Comparison of ENCODE assay signal across 7 mouse cellular contexts in the genomic region with DNA sequence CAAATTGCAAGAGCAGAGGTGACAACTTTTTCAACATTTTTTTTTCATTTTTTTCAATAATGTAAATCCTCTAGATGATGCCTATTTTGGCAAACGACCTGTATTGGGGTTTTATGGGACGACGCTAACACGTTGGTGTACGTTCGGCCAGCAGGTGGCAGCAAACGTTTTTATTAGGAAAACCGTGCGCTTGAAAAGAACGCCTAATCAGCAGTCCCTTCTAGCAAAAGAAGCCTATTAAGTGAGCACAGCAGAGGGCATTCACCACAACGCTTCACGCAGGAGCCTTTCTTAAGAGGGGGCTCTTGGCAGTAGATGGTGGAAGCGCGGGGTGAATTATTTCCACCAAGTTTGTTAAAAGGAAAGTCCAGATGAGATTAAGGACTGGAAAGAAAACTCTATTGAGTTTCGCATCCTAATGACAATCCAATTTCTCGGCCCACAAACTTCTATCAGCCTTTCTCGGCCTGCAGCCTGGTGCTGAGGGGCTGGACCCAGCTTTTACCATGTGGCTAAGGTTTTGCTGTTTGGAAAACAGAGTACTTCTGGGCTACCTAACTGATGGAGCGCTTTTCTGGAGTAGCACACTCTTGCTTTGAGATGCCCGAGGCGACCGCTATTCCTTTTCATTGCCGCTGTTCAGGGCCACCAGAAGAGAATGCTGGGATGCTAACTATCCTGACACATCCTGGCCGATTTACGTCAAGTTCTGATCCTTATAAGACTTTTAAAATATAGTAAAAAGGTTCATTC.
DNase-seq lines count a peak whose midpoint lies in the region; ATAC-seq and TF ChIP-seq lines count a peak whose summit lies in the region.

No protein-coding gene starts in this region.

- H3K4me1 ChIP-seq in intestine, postnatal 0 days (replicated peaks; ENCODE audit: control insufficient read depth, insufficient read depth, low read length), result no peaks in the 10 kb centered on the region
- no peaks in the 10 kb centered on the region for H3K4me1 ChIP-seq in midbrain, embryonic 14.5 days (ENCODE audit: control insufficient read depth, insufficient read depth, low read length)
- H3K4me1 ChIP-seq in spleen, adult 2 months (ENCODE audit: control insufficient read depth, insufficient read depth, insufficient read length), result no peaks in the 10 kb centered on the region

- no peak overlapping the region for H3K4me2 ChIP-seq in intestine, postnatal 0 days (replicated peaks; ENCODE audit: low read depth)
- no peak overlapping the region for H3K4me2 ChIP-seq in midbrain, embryonic 14.5 days (ENCODE audit: low read length)

- H3K4me3 ChIP-seq in intestine, postnatal 0 days (ENCODE audit: low read depth, low read length), result no peak overlapping the region
- H3K4me3 ChIP-seq in midbrain, embryonic 14.5 days (replicated peaks; ENCODE audit: low read depth, low read length), result no peak overlapping the region
- no peak overlapping the region for H3K4me3 ChIP-seq in spleen, adult 2 months (ENCODE audit: extremely low read depth, insufficient read depth, insufficient read length)

- no peaks in the 10 kb centered on the region for H3K9me3 ChIP-seq in intestine, postnatal 0 days (ENCODE audit: control insufficient read depth)
- H3K9me3 ChIP-seq in midbrain, embryonic 14.5 days (ENCODE audit: control insufficient read depth, low read length), result no peaks in the 10 kb centered on the region

- intact Hi-C loops in gastrocnemius, postnatal 14 days (cut with DNase I; ENCODE audit: low total_unique reads), result loop anchor here (2.0 to 5.0 kb wide), 2 partner anchors 67 to 533 kb away; no protein-coding TSS in a partner anchor
- intact Hi-C loops in left cerebral cortex, postnatal 14 days (cut with DNase I), result loop anchor here (2.0 to 10.0 kb wide), 5 partner anchors 65 to 875 kb away; a partner anchor contains a TSS

- no peak overlapping the region for H3K27ac ChIP-seq in intestine, postnatal 0 days (ENCODE audit: low read depth, low read length)
- no peak overlapping the region for H3K27ac ChIP-seq in midbrain, embryonic 14.5 days (replicated peaks; ENCODE audit: low read depth, low read length)
- H3K27ac ChIP-seq in spleen, adult 2 months (ENCODE audit: insufficient read depth, low read length), result no peak overlapping the region

- 39% methylated on average over 24 of the region's 24 CpGs for WGBS in intestine, postnatal 0 days
- 27% methylated on average over 24 of the region's 24 CpGs for WGBS in midbrain, embryonic 14.5 days
- WGBS in spleen, adult 2 months, result 39% methylated on average over 24 of the region's 24 CpGs

- no peak overlapping the region for H3K9ac ChIP-seq in intestine, postnatal 0 days (ENCODE audit: low read depth, low read length)
- H3K9ac ChIP-seq in midbrain, embryonic 14.5 days (replicated peaks; ENCODE audit: low read length), result no peak overlapping the region

- DNase-seq in adrenal gland, adult (ENCODE audit: inconsistent age in 2 of 2, low spot score in 1 of 2), result peak; percentile 76 to 95
- peak; percentile 82 to 90 for DNase-seq in cerebellum, postnatal 4 days (ENCODE audit: low spot score in 2 of 2)
- peak; percentile 81 for DNase-seq in gastrocnemius, postnatal 14 days
- DNase-seq in left cerebral cortex, postnatal 14 days (ENCODE audit: low spot score in 2 of 2), result peak; percentile 85 to 95
- DNase-seq in midbrain, embryonic 14.5 days, result peak; percentile 98
- DNase-seq in spleen, adult 2 months (ENCODE audit: low read depth in 1 of 2, low spot score in 2 of 2), result peak; percentile 37 to 71

- H3K27me3 ChIP-seq in intestine, postnatal 0 days (replicated peaks; ENCODE audit: control insufficient read depth, insufficient read depth, low read length), result no peaks in the 10 kb centered on the region
- no peaks in the 10 kb centered on the region for H3K27me3 ChIP-seq in midbrain, embryonic 14.5 days (ENCODE audit: control insufficient read depth, insufficient read depth, low read length)
- no peaks in the 10 kb centered on the region for H3K27me3 ChIP-seq in spleen, adult 2 months (ENCODE audit: control insufficient read depth, insufficient read depth, low read length)

- no peak for ATAC-seq in intestine, postnatal 0 days
- peak; percentile 75 for ATAC-seq in midbrain, embryonic 14.5 days (ENCODE audit: low FRiP score, low TSS enrichment)

- no peaks in the 10 kb centered on the region for H3K36me3 ChIP-seq in intestine, postnatal 0 days (ENCODE audit: control insufficient read depth, insufficient read depth)
- no peaks in the 10 kb centered on the region for H3K36me3 ChIP-seq in midbrain, embryonic 14.5 days (ENCODE audit: control insufficient read depth, insufficient read depth, low read length)
- H3K36me3 ChIP-seq in spleen, adult 2 months (ENCODE audit: control insufficient read depth, insufficient read depth, low read length), result no peaks in the 10 kb centered on the region

- no peak for TF ChIP-seq POLR2A in spleen, adult 2 months (IDR thresholded peaks at IDR 0.05; ENCODE audit: low read depth, low read length)

- peak; percentile 84 for TF ChIP-seq CTCF in intestine, postnatal 0 days (IDR thresholded peaks at IDR 0.05; ENCODE audit: low read depth)
- TF ChIP-seq CTCF in spleen, adult 2 months (IDR thresholded peaks at IDR 0.05; ENCODE audit: extremely low read depth, insufficient read depth, insufficient read length, insufficient replicate concordance), result peak; percentile 65; the same call in 1 of the 2 replicates
